In the genomic region with DNA sequence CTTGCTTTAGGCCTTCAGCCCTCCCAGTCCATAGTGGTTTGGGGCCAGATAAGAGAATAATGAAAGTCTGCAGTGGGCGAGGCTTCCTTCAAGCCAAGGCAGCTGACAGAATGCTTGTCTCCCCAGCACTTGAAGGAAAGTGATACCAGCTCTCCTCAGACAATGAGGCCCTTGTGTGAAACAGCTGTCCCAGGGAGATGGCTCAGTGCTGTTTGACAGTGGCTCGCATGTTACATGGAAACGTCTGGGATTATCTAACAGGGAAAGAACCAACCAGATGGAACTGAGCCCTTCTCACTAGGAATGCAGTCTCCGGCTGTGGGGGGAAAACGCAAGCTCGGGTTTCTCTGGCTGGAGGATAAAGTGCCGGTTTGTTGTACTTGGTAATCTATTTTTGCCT, we compare ENCODE assay signal across 9 mouse cellular contexts. TPM values are rescaled to one million over a fixed set of nuclear protein-coding genes. Genes with fewer than 3 reads are reported as not detected.
A peak's percentile ranks its signal among the peaks of the same experiment; 100 is the strongest.
DNase-seq lines count a peak whose midpoint lies in the region; ATAC-seq lines count a peak whose summit lies in the region.
"Had no signal": no experiment of that assay in that cellular context is flagged by ENCODE, and none has a peak within 500 bp of the region (broad histone marks: within the 10 kb centered on the region; RNA-seq: fewer than 3 reads in every experiment).

No protein-coding gene starts in this region.

- H3K36me3 ChIP-seq in hindbrain, embryonic 15.5 days = no peaks in the 10 kb centered on the region
- no peaks in the 10 kb centered on the region for H3K36me3 ChIP-seq in liver, embryonic 11.5 days (ENCODE audit: control insufficient read depth, insufficient read depth, low read length)
- H3K36me3 ChIP-seq: liver, embryonic 15.5 days had no signal

- H3K9me3 ChIP-seq in hindbrain, embryonic 15.5 days = no peaks in the 10 kb centered on the region
- no peaks in the 10 kb centered on the region for H3K9me3 ChIP-seq in liver, embryonic 11.5 days (ENCODE audit: control insufficient read depth, low read length)
- H3K9me3 ChIP-seq: liver, embryonic 15.5 days had no signal

- peak; percentile 30 to 34 for DNase-seq in urinary bladder, postnatal 4 days (ENCODE audit: low spot score in 2 of 2)
- DNase-seq in urinary bladder, postnatal 36 days (ENCODE audit: low spot score in 2 of 2) = no peak
- DNase-seq in frontal cortex, postnatal 14 days (ENCODE audit: low spot score in 2 of 2) = peak; percentile 16 to 31
- peak; percentile 83 for DNase-seq in mesoderm, embryonic 11.5 days (ENCODE audit: low read depth, low spot score)
- peak; percentile 46 for DNase-seq in telencephalon, adult 2 months (ENCODE audit: low read depth, low spot score)
- DNase-seq in liver, embryonic 11.5 days (ENCODE audit: low spot score) = no peak

- peak overlapping the region; percentile 4; the same call in 1 of the 2 replicates for H3K4me2 ChIP-seq in hindbrain, embryonic 15.5 days
- no peak overlapping the region for H3K4me2 ChIP-seq in liver, embryonic 11.5 days
- H3K4me2 ChIP-seq: liver, embryonic 15.5 days had no signal

- H3K4me1 ChIP-seq in hindbrain, embryonic 15.5 days (replicated peaks) = peaks cover 9% of the 10 kb centered on the region; the same call in 1 of the 2 replicates
- H3K4me1 ChIP-seq in liver, embryonic 11.5 days (replicated peaks; ENCODE audit: control insufficient read depth, insufficient read depth, low read length) = no peaks in the 10 kb centered on the region
- H3K4me1 ChIP-seq: liver, embryonic 15.5 days had no signal

- 0 out of 2 replicates have a peak overlapping the region, but pooled peaks have one; percentile 7 for H3K9ac ChIP-seq in hindbrain, embryonic 15.5 days
- H3K9ac ChIP-seq in liver, embryonic 11.5 days (ENCODE audit: low read depth, low read length) = no peak overlapping the region
- H3K9ac ChIP-seq: liver, embryonic 15.5 days had no signal

- WGBS in hindbrain, embryonic 15.5 days = 9% methylated on average over 7 of the region's 7 CpGs
- 28% methylated on average over 7 of the region's 7 CpGs for WGBS in liver, embryonic 11.5 days

- H3K4me3 ChIP-seq in hindbrain, embryonic 15.5 days = no peak overlapping the region
- no peak overlapping the region for H3K4me3 ChIP-seq in liver, embryonic 11.5 days (ENCODE audit: low read depth, low read length)
- H3K4me3 ChIP-seq: liver, embryonic 15.5 days had no signal

- H3K27ac ChIP-seq in hindbrain, embryonic 15.5 days (replicated peaks) = peak overlapping the region; percentile 29
- no peak overlapping the region; the same call in 1 of the 2 replicates for H3K27ac ChIP-seq in liver, embryonic 11.5 days (ENCODE audit: low read depth, low read length)
- H3K27ac ChIP-seq: liver, embryonic 15.5 days had no signal

- ATAC-seq in hindbrain, embryonic 15.5 days (ENCODE audit: low FRiP score, low read depth) = peak; percentile 45
- ATAC-seq in inflammation-experienced regulatory T-cells, adult 6 months = no peak
- ATAC-seq in liver, embryonic 11.5 days (replicated peaks; ENCODE audit: low FRiP score) = no peak

- H3K27me3 ChIP-seq in hindbrain, embryonic 15.5 days = no peaks in the 10 kb centered on the region
- H3K27me3 ChIP-seq in liver, embryonic 11.5 days (replicated peaks; ENCODE audit: control insufficient read depth, insufficient read depth, low read length) = no peaks in the 10 kb centered on the region
- H3K27me3 ChIP-seq: liver, embryonic 15.5 days had no signal

RNA-seq across cellular contexts. Expression of a gene that starts 59.1 kb away (rescaled TPM):
- polyA plus RNA-seq in hindbrain, embryonic 15.5 days (2015; fragmentation: Nextera tagmentation; extraction: Ambion mirVana) = 14.6 and 16.2 TPM in 2 replicates
- 10 to 100 TPM; 44.9 to 73.0 (median 47.1) TPM for polyA plus RNA-seq in inflammation-experienced regulatory T-cells, adult 6 months (2017; shearing (Covaris generic))
- 26.6 and 30.8 TPM in 2 replicates for polyA plus RNA-seq in liver, embryonic 11.5 days (2014; fragmentation: Nextera tagmentation; extraction: Ambion mirVana)

Comparison
In these comparisons a context has a peak if more than half of its experiments do, and no peak if none do; other contexts are left out.
1. DNase-seq: peak in urinary bladder, postnatal 4 days (2 of 2), frontal cortex, postnatal 14 days (2 of 2), mesoderm, embryonic 11.5 days (single experiment) and telencephalon, adult 2 months (single experiment); none in urinary bladder, postnatal 36 days (0 of 2) and liver, embryonic 11.5 days (single experiment).